Mouse (Mus musculus) midbrain, embryonic 14.5 days (tissue): ENCODE measurements at regions not wholly inside any gene's neighbourhood (a gene's known extent, or its start where the extent isn't known, plus 50 kb on each side); places are given as distances from the start of the nearest gene placed in this dataset.

ENCODE experiments used
- ATAC-seq: fragments of 200-750 bp; cut with Nextera tagmentation; 2 replicates; pipeline ENCODE4 v1.8.0; 2017; ENCODE audit warnings: moderate number of reproducible peaks, moderate library complexity; ENCODE audit not compliant: low FRiP score, low TSS enrichment
- DNase-seq: peaks from one replicate; pipeline ENCODE4 v3.0.0-alpha.2; 2015
- H3K27ac ChIP-seq: fragments of 300-500 bp; sonication (generic); replicated peaks from 2 replicates; pipeline ENCODE4 v1.5.1; 2014; ENCODE audit warnings: mild to moderate bottlenecking, low read depth, low read length, moderate library complexity
- H3K27me3 ChIP-seq: fragments of 300-500 bp; sonication (generic); 2 replicates; pipeline ENCODE4 v1.6.1; 2014; ENCODE audit warnings: low read length, control low read depth, mixed read lengths; ENCODE audit not compliant: control insufficient read depth, insufficient read depth
- H3K36me3 ChIP-seq: fragments of 300-500 bp; sonication (generic); 2 replicates; pipeline ENCODE4 v1.6.1; 2014; ENCODE audit warnings: low read length, control low read depth; ENCODE audit not compliant: control insufficient read depth, insufficient read depth
- H3K4me1 ChIP-seq: fragments of 300-500 bp; sonication (generic); 2 replicates; pipeline ENCODE4 v1.6.1; 2014; ENCODE audit warnings: mild to moderate bottlenecking, antibody characterized with exemption, low read length, control low read depth; ENCODE audit not compliant: control insufficient read depth, insufficient read depth
- H3K4me2 ChIP-seq: fragments of 300-500 bp; sonication (generic); 2 replicates; pipeline ENCODE4 v1.6.1; 2014; ENCODE audit warnings: mild to moderate bottlenecking, low read length, moderate library complexity
- H3K4me3 ChIP-seq: fragments of 300-500 bp; sonication (generic); replicated peaks from 2 replicates; pipeline ENCODE4 v1.5.1; 2014; ENCODE audit warnings: low read depth, low read length
- H3K9ac ChIP-seq: fragments of 300-500 bp; sonication (generic); replicated peaks from 2 replicates; pipeline ENCODE4 v1.6.1; 2014; ENCODE audit warnings: mild to moderate bottlenecking, low read length, moderate library complexity
- H3K9me3 ChIP-seq: fragments of 300-500 bp; sonication (generic); 2 replicates; pipeline ENCODE4 v1.6.1; 2016; ENCODE audit warnings: low read length, control low read depth, mixed read lengths; ENCODE audit not compliant: control insufficient read depth
- WGBS: fragments of 180-500 bp; shearing (Covaris S2); extraction: QIAGEN DNeasy Blood & Tissue Kit; methylation state at CpG from one replicate; pipeline ENCODE4 v1.1.7; 2014; 5-methylcytosine and 5-hydroxymethylcytosine counted together

- Histone ChIP-seq H3K27me3 (no peaks in the 10 kb centered on the region), H3K27ac (no peak overlapping the region), H3K4me2 (no peak overlapping the region), H3K4me1 (no peaks in the 10 kb centered on the region; the same call in 1 of the 2 replicates), H3K36me3 (no peaks in the 10 kb centered on the region), H3K9me3 (no peaks in the 10 kb centered on the region), H3K4me3 (no peak overlapping the region), H3K9ac (no peak overlapping the region)
- WGBS, result 85% methylated on average over 1 of the region's 1 CpGs
- ATAC-seq, result no peak
- DNase-seq, result no peak
Measured at GRCm38 (mm10) chr5:45198408-45198807, 251.6 kb downstream of the Qdpr start.

GRCm38 (mm10) chr5:45196159-45196558, 253.9 kb downstream of the Qdpr start:
- Histone ChIP-seq H3K27me3 (no peaks in the 10 kb centered on the region), H3K36me3 (no peaks in the 10 kb centered on the region), H3K27ac (no peak overlapping the region), H3K4me1 (no peaks in the 10 kb centered on the region), H3K4me3 (no peak overlapping the region), H3K9me3 (no peaks in the 10 kb centered on the region), H3K9ac (no peak overlapping the region), H3K4me2 (no peak overlapping the region)
- ATAC-seq, result no peak
- DNase-seq, result no peak
- WGBS, result 50% methylated on average over 3 of the region's 3 CpGs

- Histone ChIP-seq H3K36me3 (no peaks in the 10 kb centered on the region), H3K4me2 (no peak overlapping the region), H3K4me1 (no peaks in the 10 kb centered on the region), H3K9me3 (no peaks in the 10 kb centered on the region), H3K27ac (no peak overlapping the region), H3K4me3 (no peak overlapping the region), H3K9ac (no peak overlapping the region), H3K27me3 (no peaks in the 10 kb centered on the region)
- ATAC-seq (no peak), DNase-seq (no peak)
Measured at GRCm38 (mm10) chr5:45192287-45192686, 257.7 kb downstream of the Qdpr start.

GRCm38 (mm10) chr5:45173035-45173755, 276.8 kb downstream of the Qdpr start:
- no peak overlapping the region for H3K4me2 ChIP-seq
- H3K4me3 ChIP-seq, result no peak overlapping the region
- no peaks in the 10 kb centered on the region for H3K36me3 ChIP-seq
- DNase-seq (peak; percentile 36), ATAC-seq (0 out of 2 replicates have a peak, but pooled peaks have one; percentile 17)
- H3K9me3 ChIP-seq, result no peaks in the 10 kb centered on the region
- no peaks in the 10 kb centered on the region for H3K4me1 ChIP-seq
- H3K27ac ChIP-seq, result no peak overlapping the region
- no peaks in the 10 kb centered on the region for H3K27me3 ChIP-seq
- no peak overlapping the region for H3K9ac ChIP-seq
- WGBS, result 51% methylated on average over 8 of the region's 8 CpGs

- Histone ChIP-seq H3K9me3 (no peaks in the 10 kb centered on the region), H3K9ac (no peak overlapping the region), H3K4me2 (no peak overlapping the region), H3K4me3 (no peak overlapping the region), H3K27me3 (no peaks in the 10 kb centered on the region), H3K36me3 (no peaks in the 10 kb centered on the region), H3K27ac (no peak overlapping the region), H3K4me1 (no peaks in the 10 kb centered on the region)
- ATAC-seq (no peak), DNase-seq (no peak)
- 85% methylated on average over 4 of the region's 4 CpGs for WGBS
Measured at GRCm38 (mm10) chr5:45159194-45159593, 290.8 kb downstream of the Qdpr start.

GRCm38 (mm10) chr5:45154936-45155335, 295.1 kb downstream of the Qdpr start:
- no peak overlapping the region for H3K4me3 ChIP-seq
- no peak overlapping the region for H3K9ac ChIP-seq
- no peak overlapping the region for H3K27ac ChIP-seq
- H3K27me3 ChIP-seq, result no peaks in the 10 kb centered on the region
- H3K4me2 ChIP-seq, result no peak overlapping the region
- H3K36me3 ChIP-seq, result no peaks in the 10 kb centered on the region
- no peaks in the 10 kb centered on the region for H3K4me1 ChIP-seq
- DNase-seq (no peak), ATAC-seq (no peak)
- no peaks in the 10 kb centered on the region for H3K9me3 ChIP-seq
- 64% methylated on average over 2 of the region's 2 CpGs for WGBS

GRCm38 (mm10) chr5:45144186-45144585, 305.9 kb downstream of the Qdpr start:
- no peaks in the 10 kb centered on the region for H3K4me1 ChIP-seq
- no peak for ATAC-seq
- 90% methylated on average over 4 of the region's 4 CpGs for WGBS
- H3K9ac ChIP-seq, result no peak overlapping the region
- DNase-seq, result no peak
- no peak overlapping the region for H3K4me3 ChIP-seq
- no peaks in the 10 kb centered on the region for H3K36me3 ChIP-seq
- no peak overlapping the region for H3K27ac ChIP-seq
- H3K9me3 ChIP-seq, result no peaks in the 10 kb centered on the region
- no peaks in the 10 kb centered on the region for H3K27me3 ChIP-seq
- no peak overlapping the region for H3K4me2 ChIP-seq

- ATAC-seq, result no peak
- no peak overlapping the region for H3K4me2 ChIP-seq
- DNase-seq, result peak; percentile 66
Measured at GRCm38 (mm10) chr5:45137198-45137973, 312.6 kb downstream of the Qdpr start.

More at GRCm38 (mm10) chr5:45137198-45137973, 312.6 kb downstream of the Qdpr start:
- H3K4me3 ChIP-seq, result no peak overlapping the region
- H3K9ac ChIP-seq, result no peak overlapping the region; the same call in 1 of the 2 replicates
- WGBS, result 39% methylated on average over 10 of the region's 10 CpGs
- peak overlapping the region; percentile 27; the same call in 1 of the 2 replicates for H3K27ac ChIP-seq
- H3K9me3 ChIP-seq, result no peaks in the 10 kb centered on the region
- H3K27me3 ChIP-seq, result no peaks in the 10 kb centered on the region
- H3K4me1 ChIP-seq, result 0 out of 2 replicates have a peak, but pooled peaks cover 2% of the 10 kb centered on the region
- H3K36me3 ChIP-seq, result no peaks in the 10 kb centered on the region
